Mouse (Mus musculus) lung, postnatal 10 days (tissue): Measurements from ENCODE around the gene Mctp1.
"Not testable (repeated sequence)": the region's sequence is repeated elsewhere in the genome, so short reads cannot be mapped to it uniquely, and the experiment has no call there.

ENCODE experiments used
- DNase-seq: peaks from one replicate; pipeline ENCODE4 v3.0.0; 2021

Mctp1 gene

DNA sequence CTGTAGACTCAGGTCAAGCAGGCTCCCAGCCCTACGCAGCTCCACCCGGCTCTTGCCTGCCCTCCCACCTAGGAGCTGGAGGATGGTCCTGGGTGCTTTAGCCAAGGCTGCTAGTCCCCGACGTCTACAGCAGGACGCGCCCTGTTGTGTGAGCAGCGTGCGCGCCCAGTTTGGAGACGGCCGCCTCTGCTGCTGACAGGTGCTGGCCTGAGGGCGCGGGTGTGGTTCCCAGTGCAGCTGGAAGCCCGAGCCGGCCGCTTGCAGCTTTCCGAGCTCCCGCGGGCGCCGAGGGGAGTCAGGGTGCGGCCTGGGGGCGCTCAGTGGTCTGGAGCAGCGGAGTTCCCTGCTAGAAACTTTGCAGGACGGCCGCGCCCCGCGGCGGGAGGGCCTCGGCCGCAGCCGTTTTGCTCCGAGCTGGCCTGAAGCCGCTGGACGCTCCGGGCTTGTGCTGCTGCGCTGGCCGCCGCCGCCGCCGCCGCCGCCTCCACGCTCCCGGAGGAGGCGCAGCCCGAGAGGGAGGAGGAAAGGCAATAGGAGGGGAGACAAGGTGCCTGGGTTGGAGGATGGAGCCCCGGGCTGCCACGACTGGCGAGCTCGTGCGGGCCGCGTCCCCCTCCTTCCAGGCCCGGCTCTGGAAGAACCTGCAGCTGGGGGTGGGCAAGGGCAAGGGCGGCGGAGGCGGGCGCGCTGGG is at the start of gene Mctp1:
Gene Mctp1, plus strand, starts transcription at position 564 of the 692 bp plus-strand sequence.
- DNase-seq, result peak; percentile 58

DNA sequence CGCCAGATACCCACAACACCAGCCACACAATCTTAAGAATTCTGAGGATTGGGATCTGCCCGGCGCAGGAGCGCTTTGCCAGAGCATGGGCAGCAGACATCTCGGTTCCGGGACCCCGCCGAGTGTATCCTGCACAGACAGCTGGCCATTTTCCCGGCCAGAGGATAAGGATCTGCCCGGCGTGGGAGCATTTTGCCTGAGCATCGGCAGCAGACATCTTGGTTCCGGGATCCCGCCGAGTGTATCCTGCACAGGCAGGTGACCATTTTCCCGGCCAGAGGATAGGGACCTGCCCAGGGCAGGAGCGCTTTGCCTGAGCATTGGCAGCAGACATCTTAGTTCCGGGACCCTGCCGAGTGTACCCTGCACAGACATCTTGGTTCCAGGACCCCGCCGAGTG is 38.4 kb upstream of the Mctp1 start:
- DNase-seq, result not testable (repeated sequence)

DNA sequence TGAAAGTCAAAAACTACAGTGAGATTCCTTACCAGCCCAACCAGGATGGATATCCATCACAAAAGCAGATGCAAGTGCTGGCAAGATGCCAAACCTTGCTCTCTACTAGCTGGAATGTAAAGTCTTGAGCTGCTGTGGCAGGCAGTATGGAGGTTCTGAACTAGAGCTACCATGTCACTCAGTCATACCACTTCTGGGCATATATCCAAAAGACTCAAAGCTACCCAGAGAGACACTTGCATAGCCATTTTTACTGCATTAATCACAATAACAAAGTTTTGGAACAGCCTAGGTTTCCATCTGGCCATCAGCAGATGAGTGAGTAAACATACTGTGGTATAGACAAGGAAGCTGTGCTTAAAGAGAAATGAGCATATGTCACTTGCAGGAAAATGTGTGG is 25.6 kb upstream of the Mctp1 start:
- DNase-seq, result peak; percentile 5

DNA sequence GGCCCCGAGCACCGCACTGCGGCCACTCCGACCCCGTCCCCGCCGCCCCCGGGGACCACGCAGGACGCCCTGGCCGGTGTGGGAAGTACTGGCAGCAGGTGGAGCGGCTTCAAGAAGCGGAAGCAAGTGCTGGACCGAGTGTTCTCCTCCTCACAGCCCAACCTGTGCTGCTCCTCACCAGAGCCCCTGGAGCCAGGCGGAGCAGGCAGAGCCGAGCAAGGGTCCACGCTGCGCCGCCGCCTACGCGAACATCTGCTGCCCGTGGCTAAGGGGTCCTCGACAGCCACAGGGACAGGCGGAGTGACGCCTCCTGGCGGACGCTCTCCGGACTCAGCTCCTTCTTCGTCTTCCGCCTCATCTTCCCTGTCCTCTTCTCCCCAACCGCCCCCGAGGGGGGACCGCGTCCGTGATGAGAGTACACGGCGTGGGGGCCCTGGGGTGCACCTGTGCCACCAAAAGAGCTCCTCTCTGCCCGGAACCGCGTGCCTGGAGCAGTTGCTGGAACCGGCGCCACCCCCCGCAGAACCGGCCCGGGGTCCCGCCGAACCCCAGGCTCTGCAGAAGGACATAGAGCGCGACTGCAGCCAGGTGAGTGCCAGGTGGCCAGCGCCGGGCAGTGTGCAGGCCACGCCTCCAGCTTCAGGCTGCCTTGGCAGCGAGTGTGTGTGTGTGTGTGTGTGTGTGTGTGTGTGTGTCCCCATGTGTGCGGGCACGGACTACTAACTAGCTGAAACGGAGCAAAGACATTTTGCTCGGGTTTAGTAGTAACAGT is 515 bp downstream of the Mctp1 start:
- DNase-seq, result peak; percentile 40

DNA sequence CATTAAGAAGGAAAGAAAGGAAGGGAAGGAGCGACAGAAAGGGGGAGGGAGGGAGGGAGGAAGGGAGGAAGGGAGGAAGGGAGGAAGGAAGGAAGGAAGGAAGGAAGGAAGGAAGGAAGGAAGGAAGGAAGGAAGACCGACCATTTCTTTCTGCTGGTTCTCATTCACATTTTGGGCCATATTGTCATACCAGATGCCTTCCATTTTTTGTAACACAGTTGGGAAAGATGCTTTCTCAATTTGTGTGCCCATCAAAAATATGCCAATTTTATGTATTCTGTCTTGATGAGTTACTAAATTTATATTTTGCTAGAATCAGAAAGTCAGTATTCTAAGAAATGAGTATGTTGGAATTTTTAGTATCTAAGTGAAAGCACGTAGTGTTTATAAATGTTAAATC is 4.3 kb downstream of the Mctp1 start:
- no peak for DNase-seq

- DNase-seq, result no peak
Measured at GRCm38 (mm10) chr13:76391920-76392319, 7.6 kb downstream of the Mctp1 start.

DNA sequence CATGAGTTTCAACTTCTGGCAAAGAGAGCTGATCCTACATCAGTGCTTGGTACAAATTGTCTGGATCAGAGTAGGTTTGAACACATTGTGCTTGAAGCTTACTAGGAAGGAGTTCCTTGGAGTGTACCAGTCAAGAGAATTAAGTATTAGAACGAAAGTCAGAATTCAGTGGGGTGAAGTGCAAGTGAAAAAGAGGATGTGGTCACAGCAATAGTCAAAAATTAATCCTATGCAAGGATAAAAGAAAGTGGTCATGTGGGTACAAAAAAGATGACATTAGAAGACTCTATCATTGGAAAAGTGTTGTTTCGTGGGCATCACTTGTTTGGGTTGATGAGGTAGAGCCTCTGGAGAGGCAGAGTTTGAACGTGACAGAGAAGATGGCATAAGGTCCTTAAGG is 8.8 kb downstream of the Mctp1 start:
- no peak for DNase-seq

DNA sequence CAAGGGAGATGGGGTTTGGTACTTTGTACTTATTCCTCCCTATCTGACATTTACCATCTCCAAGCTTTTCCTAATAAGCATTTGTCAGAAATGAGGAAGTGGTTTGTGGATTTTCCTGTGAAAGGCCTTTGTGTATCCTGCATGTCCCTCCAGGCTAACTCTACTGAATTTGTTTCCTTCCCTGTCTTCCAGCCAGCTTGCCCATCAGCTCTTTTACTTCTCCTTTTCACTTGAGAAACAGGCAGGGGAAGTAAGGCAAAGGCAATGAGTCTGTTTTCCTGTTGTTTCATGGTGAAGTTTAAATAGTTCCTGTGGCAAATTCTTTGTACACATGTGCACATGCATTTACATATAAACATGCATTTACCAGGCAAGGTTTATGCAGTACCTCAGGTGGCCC is 11.6 kb downstream of the Mctp1 start:
- no peak for DNase-seq

DNA sequence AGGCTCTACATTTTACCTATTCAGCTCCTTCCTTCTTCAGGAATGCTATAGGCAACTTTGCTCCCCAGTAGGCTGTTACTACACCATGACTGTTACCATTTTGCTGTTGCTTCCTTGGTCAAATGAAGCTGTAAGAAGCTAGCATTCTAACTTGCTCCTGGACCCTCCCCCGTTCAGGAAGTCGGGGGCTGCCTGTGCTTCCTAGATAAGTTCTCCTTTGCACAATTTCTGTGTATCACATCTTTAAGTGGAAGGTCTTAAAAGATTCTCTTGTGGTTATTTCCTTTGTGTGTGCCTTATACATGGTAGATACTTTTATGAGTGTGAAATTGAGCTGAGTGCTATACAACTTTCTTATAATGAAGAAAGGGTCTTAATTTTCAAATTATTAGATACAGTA is 25.0 kb downstream of the Mctp1 start:
- DNase-seq, result no peak

DNA sequence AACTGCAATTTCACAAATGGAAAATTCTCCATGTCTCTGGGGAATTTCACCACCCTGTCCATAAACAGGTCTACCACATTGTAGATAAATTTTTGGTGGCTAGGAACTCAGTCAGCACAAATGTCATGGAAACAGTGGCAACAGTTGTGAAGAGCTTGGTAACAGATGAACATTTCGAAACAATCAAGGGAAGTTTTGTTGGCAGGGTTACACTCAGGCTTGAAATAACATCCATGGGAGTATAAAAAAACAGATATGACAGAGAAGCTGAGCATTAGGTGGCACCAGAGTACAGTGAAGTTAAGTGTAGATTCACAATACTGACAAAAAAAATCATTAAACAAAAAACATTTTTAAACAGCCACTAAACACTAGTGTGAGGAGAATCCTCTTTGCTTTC is 26.3 kb downstream of the Mctp1 start:
- peak; percentile 29 for DNase-seq

GRCm38 (mm10) chr13:76415346-76415745 is 31.0 kb downstream of the Mctp1 start:
- no peak for DNase-seq

DNA sequence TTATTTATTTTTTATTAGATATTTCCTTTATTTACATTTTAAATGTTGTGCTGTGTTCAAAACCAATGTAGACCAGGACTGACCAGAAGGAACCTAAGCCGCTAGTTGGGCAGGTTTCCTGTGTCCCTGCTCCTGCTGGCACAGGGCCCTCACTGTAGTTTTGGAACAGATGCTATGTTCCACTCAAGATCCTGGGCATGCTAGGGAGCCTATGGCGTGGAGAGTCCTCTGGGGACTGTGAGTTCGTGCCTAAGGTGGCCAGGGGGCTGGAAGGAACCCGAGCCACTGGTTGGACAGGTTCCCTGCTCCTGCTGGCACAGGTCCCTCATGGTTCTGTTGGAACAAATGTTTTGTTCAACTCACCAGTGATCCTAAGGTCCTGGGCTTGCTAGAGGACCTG is 35.8 kb downstream of the Mctp1 start:
- DNase-seq, result no peak

DNA sequence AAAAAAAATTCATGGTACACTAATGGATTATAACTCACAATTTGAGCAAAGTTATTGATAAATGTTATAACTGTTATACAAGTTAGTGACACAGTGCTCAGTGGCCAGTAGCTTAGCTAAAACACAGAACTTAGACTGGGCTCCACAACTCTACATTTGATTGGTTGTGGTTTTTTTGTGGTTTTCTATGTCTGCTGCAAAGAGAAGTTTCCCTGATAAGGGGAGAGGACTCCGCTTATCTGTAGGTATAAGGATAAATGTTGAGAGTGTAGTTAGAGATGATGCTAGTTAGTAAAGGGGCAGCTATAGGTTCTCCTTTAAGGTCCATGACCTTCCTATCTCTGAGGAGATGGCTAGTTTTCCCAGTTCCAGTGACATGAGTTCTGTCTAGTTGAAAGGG is 36.7 kb downstream of the Mctp1 start:
- DNase-seq, result no peak

DNA sequence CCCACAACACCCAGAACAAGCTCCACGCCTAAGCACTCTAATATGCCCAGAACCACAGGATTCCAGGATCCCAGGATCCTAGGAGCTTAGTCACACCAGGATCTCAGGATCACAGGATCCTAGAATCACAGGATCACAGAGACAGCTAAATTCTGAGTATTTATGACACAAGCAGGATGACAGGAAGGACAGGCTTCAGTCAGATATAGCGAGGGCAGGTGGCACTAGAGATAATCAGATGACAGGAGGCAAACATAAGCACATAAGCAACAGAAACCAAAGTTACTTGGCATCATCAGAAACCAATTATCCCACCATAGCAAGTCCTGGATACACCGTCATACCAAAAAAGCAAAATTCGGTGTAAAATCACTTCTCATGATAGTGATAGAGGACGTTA is 37.8 kb downstream of the Mctp1 start:
- DNase-seq, result no peak

DNA sequence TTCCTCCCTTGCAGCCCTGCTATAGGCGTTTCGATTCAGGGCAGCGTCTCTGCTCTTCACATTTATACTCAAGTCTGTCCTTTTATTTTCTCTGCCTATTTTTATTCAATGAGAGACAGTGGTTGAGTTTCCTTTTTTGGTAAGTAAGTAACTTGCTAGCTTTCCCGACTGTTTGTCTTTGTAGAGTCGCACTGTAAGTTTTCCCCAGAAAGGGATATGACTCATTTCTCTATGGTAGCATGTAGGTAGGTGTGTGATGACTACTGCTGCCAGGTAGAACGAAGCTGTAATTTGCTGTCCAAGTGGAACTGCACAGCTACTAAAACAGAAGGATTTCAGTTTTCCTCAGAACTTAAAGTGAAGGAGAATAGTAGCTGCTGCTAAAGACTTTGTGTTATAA is 45.1 kb downstream of the Mctp1 start:
- DNase-seq, result no peak

GRCm38 (mm10) chr13:76429927-76430326 is 45.6 kb downstream of the Mctp1 start:
- DNase-seq, result no peak

DNA sequence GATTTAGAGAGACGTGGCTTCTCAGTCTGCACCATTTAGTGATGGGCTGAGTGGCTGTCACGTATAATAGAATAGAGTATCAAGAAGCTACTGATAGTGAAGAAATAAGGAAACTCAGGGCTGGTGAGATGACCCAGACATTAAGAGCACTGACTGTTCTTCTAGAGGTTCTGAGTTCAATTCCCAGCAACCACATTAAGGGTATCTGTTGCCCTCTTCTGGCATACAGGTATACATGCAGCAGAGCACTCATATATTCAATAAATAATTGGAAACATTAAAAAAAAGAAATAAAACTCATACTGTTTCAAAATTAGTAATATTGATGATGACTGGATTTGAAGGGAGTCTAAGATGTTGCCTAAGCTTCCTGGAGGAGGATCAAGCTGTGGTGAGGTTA is 47.6 kb downstream of the Mctp1 start:
- DNase-seq, result no peak

GRCm38 (mm10) chr13:76433438-76433837 is 49.1 kb downstream of the Mctp1 start:
- no peak for DNase-seq

DNA sequence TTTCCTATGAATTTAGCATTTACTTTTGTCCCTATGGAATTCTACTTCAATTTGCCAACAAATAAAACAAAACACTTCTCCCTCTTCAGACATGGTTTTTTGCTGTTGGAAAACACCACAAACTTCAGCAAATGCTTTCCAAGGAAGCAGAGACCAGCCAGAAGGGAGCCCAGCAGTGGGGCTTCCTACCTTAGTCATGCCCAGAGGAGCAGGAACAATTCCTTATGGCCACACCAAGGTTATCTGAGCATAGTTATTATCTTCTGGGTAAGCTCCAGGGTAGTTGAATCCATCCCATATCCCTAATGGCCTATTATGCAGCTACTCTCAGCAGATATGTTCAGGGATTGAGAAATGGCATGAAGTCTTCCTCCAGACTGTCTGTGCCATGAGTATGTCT is 52.1 kb downstream of the Mctp1 start:
- DNase-seq, result no peak

DNA sequence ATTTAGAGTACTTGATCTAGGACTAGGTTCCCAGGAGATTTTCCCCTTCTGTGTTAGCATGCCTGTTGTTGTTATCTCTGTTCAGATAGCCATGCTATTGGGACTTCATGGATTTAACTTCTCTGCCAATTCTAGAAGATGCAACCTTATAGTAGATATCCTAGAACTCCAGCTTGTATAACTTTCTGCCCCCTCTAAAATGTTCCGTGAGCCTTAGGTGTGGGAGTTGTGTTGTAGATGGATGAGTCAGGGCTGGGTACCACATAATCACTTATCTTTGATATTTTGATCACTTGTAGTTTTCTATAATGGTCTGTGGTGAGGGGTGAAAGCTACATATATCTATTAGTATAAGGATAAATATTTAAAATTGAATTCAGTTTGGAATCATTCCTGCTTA is 54.4 kb downstream of the Mctp1 start:
- DNase-seq, result no peak

DNA sequence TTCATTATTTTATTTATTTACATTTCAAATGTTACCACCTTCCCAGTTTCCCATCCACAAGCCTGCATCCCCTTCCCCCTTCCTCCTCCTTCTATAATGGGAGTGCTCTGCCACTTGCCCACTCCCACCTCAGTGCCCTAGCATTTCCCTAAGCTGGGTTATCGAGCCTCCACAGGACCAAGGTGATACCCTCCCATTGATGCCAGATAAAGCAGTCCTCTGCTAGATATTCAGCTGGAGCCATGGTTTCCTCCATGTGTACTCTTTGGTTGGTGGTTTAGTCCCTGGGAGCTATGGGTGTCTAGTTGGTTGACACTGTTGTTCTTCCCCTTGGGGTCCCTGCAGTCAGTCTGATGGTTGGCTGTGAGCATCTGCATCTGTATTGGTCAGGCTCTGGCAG is 61.7 kb downstream of the Mctp1 start:
- DNase-seq, result no peak

- DNase-seq, result no peak
Measured at GRCm38 (mm10) chr13:76447528-76447927, 63.2 kb downstream of the Mctp1 start.

GRCm38 (mm10) chr13:76451526-76451925 is 67.2 kb downstream of the Mctp1 start:
- DNase-seq, result not testable (repeated sequence)

DNA sequence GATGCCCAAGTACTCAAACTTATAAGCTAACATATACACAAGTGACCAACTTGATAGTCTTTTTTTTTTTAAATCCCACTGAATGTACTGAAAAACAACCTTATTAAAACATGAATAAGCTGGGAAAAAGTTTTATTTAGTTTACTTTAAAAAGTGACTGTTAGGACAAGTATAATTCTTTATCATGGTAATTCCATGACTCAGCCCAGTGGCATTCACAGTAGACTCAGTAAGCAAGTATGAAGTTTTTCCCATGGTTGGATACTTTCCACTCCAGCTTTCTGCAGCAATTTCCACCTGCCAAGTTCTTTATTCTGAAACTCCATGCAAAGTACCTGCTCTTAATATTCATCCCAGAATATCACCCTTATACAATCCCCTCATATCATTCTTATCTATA is 97.3 kb downstream of the Mctp1 start:
- DNase-seq, result no peak

GRCm38 (mm10) chr13:76482998-76483397 is 98.7 kb downstream of the Mctp1 start:
- DNase-seq, result no peak
